Mouse (Mus musculus): ENCODE measurements around the gene Dag1. TPM values are rescaled to one million over a fixed set of nuclear protein-coding genes. Genes with fewer than 3 reads are reported as not detected.
"Not testable (repeated sequence)": the region's sequence is repeated elsewhere in the genome, so short reads cannot be mapped to it uniquely, and the experiment has no call there.

Gene Dag1
- total RNA-seq, 2 experiments from 2014 or later = 74.4 to 76.5 TPM

DNA sequence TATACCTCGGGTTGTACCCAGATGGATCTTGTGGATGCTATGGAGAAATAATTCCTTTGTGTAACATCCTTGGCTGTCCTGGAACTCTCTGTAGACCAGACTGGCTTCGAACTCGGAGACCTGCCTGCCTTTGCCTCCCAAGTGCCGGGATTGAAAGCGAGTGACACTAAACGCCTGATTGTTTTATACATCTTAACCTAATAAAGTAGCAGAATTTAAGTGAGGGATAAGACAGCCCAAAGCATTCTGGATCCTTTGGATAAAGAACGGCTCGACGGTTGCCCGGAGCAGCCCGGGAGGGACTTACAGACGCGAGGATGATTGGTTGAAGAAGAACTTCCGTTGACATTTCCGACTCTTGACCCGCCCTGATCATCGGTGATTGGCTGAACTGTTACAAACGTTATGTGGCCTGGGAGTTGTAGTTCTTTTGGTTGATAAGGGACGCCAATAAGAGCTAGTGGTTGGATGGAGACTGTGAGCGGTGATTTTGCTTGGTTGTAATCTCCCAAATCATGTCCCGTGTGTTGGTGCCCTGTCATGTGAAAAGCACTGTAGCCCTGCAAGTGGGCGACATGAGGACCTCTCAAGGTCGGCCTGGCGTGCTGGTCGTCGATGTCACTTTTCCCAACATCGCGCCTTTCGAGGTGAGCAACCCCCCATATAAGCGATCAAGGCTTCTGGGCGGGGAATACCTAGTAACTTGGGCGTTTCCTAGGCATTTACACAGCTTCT, 26.4 kb upstream of the Dag1 start, which contains the start of gene Nicn1:
Gene Nicn1, plus strand, starts transcription at position 414 of the 735 bp plus-strand sequence.
- DNase-seq (ENCODE audit: low spot score in 2 of 2) = peak; percentile 87 to 97
- Histone ChIP-seq H3K27ac (peak within 1 kb of the TSS; percentile 91), H3K4me3 (peak within 1 kb of the TSS; percentile 76)
- TF ChIP-seq CTCF (conservative IDR thresholded peaks at IDR 0.05) = peak; percentile 29

DNA sequence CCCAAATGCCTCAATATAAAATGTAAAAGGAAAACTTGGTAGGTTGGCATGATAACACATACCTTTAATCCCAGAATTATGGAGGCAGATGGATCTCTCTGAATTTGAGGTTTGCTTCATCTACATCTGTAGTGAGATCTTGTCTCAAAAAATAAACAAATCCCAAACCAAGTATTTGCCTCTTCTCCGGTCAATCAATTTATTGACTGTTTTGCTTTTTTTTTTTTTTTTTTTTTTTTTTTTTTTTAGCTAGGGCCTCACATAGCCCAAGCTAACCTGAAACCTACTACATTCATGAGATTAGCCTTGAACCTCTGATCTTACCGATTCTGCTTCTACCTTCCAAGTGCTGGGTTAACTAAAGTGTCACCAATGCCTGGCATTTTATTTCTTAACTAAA, 25.6 kb upstream of the Dag1 start:
- DNase-seq (ENCODE audit: low spot score in 2 of 2) = no peak
- no peak overlapping the region for H3K4me3 ChIP-seq
- no peak overlapping the region for H3K27ac ChIP-seq
- no peak for TF ChIP-seq CTCF (conservative IDR thresholded peaks at IDR 0.05)

GRCm38 (mm10) chr9:108287526-108288238, 23.9 kb upstream of the Dag1 start:
- not testable (repeated sequence) for H3K4me3 ChIP-seq; H3K27ac ChIP-seq; DNase-seq (ENCODE audit: low spot score in 2 of 2)

DNA sequence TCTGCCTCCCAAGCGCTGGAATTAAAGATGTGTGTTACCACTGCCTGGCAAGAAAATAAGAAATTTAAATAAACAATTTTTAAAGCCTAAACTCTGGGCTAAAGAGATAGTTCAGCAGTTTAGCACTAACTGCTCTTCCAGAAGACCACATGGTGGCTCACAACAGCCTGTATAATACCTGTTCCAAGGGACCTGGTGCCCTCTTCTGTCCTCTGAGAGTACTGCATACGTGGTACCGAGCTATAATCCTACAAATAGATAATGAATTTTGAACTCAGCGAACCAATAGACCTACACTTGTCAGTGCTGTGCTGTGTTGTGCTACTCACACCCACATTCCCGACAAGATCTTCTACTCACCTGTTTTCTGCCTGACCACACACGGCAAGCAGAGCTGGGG, 20.7 kb upstream of the Dag1 start:
- DNase-seq (ENCODE audit: low spot score in 2 of 2) = peak; percentile 44 to 73
- Histone ChIP-seq H3K27ac (no peak overlapping the region), H3K4me3 (no peak overlapping the region)
- TF ChIP-seq CTCF (conservative IDR thresholded peaks at IDR 0.05) = peak; percentile 95

GRCm38 (mm10) chr9:108280071-108280828, 16.5 kb upstream of the Dag1 start:
- peak overlapping the region; percentile 64 for H3K27ac ChIP-seq
- DNase-seq (ENCODE audit: low spot score in 2 of 2) = no peak
- TF ChIP-seq CTCF (conservative IDR thresholded peaks at IDR 0.05) = peak; percentile 10; the same call in 1 of the 2 replicates

GRCm38 (mm10) chr9:108278697-108279450, 15.1 kb upstream of the Dag1 start:
- no peak overlapping the region for H3K27ac ChIP-seq
- TF ChIP-seq CTCF (conservative IDR thresholded peaks at IDR 0.05) = peak; percentile 71
- no peak overlapping the region for H3K4me3 ChIP-seq
- no peak for DNase-seq (ENCODE audit: low spot score in 2 of 2)

More at GRCm38 (mm10) chr9:108280071-108280828, 16.5 kb upstream of the Dag1 start:
- H3K4me3 ChIP-seq = no peak overlapping the region

- no peak for TF ChIP-seq CTCF (conservative IDR thresholded peaks at IDR 0.05)
- DNase-seq (ENCODE audit: low spot score in 2 of 2) = no peak
- H3K27ac ChIP-seq = no peak overlapping the region
- H3K4me3 ChIP-seq = no peak overlapping the region
These were observed 11.5 kb upstream of the Dag1 start for GRCm38 (mm10) chr9:108275331-108275659.

DNA sequence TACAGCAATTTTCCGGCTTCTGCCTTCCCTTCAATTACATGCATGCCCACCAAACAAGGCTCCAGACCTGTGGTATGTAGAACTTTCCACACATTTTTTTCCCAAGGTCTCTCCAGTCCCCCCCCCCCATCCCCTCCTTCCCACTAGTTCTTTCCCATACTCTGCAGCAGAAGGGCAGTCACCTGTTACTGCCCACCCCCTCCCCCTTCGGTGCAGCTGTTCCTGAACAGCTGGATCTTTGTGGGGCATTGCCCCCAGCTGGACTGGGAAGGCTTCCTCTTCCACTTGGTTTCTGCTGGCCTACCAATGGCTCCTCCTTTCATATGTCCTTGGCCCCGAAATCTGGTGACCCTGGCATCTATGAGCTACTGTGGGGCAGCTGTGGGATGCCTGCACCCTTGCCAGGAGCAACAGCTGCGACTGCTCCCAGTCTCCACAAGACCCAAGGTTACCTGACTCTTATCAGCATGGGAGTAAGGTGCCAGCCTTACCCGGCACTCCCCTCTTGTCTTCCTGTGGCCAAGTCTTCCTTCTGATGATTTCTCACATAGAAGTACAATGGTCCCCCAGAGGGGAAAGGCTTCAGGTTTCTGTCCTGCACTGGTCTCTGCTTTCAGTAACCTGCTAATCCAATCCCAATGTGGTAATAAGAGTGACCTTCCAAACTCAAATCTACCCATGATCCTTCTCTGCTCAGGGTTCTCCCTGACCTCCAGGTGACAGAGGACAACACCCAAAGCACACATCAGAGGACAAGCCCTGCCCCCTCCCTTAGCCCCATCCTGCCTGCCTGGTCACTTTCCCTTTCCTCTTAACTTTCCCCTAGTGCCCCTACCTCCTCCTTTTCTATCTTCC, 10.9 kb upstream of the Dag1 start:
- no peak for DNase-seq (ENCODE audit: low spot score in 2 of 2)
- no peak for TF ChIP-seq CTCF (conservative IDR thresholded peaks at IDR 0.05)
- Histone ChIP-seq H3K27ac (no peak overlapping the region), H3K4me3 (no peak overlapping the region)

GRCm38 (mm10) chr9:108273485-108273884, 9.7 kb upstream of the Dag1 start:
- TF ChIP-seq CTCF (conservative IDR thresholded peaks at IDR 0.05) = no peak
- Histone ChIP-seq H3K4me3 (no peak overlapping the region), H3K27ac (no peak overlapping the region)
- DNase-seq (ENCODE audit: low spot score in 2 of 2) = no peak

GRCm38 (mm10) chr9:108272691-108273090, 8.9 kb upstream of the Dag1 start:
- TF ChIP-seq CTCF (conservative IDR thresholded peaks at IDR 0.05) = no peak
- DNase-seq (ENCODE audit: low spot score in 2 of 2) = no peak
- no peak overlapping the region for H3K4me3 ChIP-seq
- no peak overlapping the region for H3K27ac ChIP-seq

GRCm38 (mm10) chr9:108271941-108272340, 8.2 kb upstream of the Dag1 start:
- no peak for TF ChIP-seq CTCF (conservative IDR thresholded peaks at IDR 0.05)
- Histone ChIP-seq H3K27ac (no peak overlapping the region), H3K4me3 (no peak overlapping the region)
- no peak for DNase-seq (ENCODE audit: low spot score in 2 of 2)

DNA sequence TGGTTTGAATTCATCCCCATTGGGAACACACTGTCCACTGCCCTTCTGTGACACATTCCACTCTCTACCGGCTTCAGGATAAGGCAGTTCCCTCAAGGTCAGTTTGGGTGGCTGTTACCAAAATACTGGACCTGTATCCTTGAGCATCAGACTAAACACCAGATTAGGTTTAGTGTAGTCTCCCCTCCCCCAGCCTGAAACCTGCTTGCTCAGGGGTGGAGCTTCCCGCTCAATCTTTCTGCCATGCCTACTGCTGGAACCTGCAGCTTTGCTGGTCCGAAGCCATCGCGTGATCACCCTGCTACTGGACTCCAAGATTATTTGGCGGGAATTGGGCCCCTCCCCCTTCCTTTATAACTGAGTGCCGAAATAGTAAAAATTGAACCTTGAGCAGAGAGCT, 4.9 kb upstream of the Dag1 start:
- H3K27ac ChIP-seq; DNase-seq (ENCODE audit: low spot score in 2 of 2); H3K4me3 ChIP-seq: not testable (repeated sequence)
